Mouse (Mus musculus) CD4-positive, CD25-positive, alpha-beta regulatory T cell, adult 4 months (primary cell): Measurements from ENCODE around the gene Kit. TPM values are rescaled to one million over a fixed set of nuclear protein-coding genes. Genes with fewer than 3 reads are reported as not detected.

Experiments used
- ATAC-seq: one replicate; pipeline ENCODE4 v1.8.0; 2017
- polyA plus RNA-seq, 2 experiments: library from polyadenylated mRNA; unstranded; fragments of 100-300 nt; shearing (Covaris generic); gene quantifications; one replicate each; pipeline ENCODE4 v1.2.1; 2017

Gene Kit
- polyA plus RNA-seq, 2 experiments from 2014 or later, result 0.50 to 1.8 TPM

GRCm38 (mm10) chr5:75640637-75641036 is 65.9 kb downstream of the Kit start:
- ATAC-seq, result peak; percentile 65

GRCm38 (mm10) chr5:75647046-75647445 is 72.3 kb downstream of the Kit start:
- ATAC-seq, result no peak

DNA sequence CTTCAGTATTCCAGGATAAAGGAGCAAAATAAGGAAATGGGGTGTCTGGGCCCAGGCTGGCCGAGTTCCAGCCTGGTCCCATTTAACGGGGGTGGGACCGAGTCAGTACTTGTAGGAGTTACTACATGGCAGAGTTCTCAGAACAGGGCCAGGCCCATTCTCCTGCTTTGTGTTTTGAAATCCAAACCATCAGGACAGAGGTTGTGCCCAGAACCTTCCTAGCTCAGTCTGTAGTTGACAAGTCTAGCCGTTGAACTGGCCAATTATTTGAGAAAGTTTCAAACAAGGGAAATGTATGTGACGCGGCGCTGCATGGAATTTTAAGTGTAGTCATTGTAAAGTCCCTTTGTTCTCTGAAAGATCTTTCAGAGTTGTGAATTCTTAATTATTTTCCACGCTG is 75.8 kb downstream of the Kit start:
- no peak for ATAC-seq

DNA sequence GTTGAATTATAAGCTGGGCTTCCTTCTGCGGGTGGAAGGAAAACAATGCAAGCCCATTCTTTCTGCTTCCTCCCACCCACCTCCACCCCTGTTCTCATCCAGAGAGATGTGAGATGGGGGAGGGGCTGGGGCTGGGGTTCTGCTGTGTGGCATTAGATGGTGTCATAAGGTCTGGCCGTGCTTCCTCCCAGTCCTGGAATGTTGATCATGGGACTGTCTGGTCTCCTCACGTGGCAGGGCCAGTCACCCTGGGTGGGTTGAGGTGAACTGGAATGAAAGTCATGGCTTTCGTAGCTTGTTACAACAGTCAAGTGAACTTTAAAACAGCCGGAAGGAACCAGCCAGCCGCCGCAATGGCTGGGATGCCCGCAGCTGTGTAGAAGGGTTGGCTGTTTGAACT is 78.7 kb downstream of the Kit start:
- ATAC-seq, result no peak

GRCm38 (mm10) chr5:75658575-75658974 is 83.9 kb downstream of the Kit start:
- no peak for ATAC-seq

- no peak for ATAC-seq
Observed at GRCm38 (mm10) chr5:75660342-75660741, 85.6 kb downstream of the Kit start.

- ATAC-seq, result peak; percentile 33
Observed at GRCm38 (mm10) chr5:75662466-75662865, 87.8 kb downstream of the Kit start.

DNA sequence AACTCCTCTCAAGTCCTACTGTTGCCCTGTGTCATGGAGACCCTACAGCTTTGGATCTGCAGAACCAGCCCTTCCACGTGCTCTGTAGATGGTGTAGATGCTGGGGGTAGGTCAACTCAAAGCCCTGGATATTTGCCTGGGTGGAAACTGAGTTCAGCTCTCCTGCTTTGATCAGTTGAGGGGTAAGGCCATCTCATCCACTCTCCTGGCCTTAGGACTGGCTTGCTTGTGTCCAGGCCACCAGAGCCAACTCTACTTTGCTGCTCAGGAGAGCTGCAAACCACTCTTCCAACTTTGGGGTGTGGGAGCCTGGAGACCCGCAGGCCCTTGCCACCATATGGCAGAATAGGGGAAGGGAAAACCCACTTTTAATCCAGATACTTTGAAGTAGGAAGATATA is 89.1 kb downstream of the Kit start:
- ATAC-seq, result no peak

- ATAC-seq, result peak; percentile 91
Observed at GRCm38 (mm10) chr5:75667083-75667482, 92.4 kb downstream of the Kit start.

DNA sequence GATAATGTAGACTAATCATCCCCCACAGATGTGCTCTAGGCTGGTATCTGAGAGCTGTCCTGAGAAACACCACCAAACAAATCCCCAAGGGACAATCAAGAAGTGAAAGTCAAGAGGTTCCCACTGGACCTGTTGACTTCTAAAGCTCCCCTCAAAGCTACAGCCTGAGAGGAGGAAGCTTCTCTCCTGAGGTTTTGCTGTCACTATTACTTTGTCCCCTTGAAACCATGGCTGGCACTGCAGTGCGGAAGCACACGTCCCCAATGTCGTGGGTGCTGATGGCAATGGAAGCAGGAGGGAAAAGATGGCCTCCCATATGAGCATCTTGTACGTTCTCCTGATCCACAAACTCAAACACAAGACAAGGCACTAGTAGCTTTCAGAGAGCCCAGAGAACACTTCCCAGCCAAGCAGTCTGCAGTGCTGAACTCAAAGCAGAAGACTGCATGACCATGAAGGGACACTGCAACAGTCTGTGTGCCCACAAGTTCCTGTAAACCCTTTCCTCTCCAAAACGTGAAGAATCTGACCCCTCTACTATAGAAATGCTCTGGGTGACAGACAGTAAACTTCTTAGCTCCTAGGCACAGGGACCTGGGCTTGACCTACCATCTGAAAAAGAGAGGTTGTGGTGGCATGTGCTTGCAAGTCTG is 96.5 kb downstream of the Kit start:
- ATAC-seq, result no peak

DNA sequence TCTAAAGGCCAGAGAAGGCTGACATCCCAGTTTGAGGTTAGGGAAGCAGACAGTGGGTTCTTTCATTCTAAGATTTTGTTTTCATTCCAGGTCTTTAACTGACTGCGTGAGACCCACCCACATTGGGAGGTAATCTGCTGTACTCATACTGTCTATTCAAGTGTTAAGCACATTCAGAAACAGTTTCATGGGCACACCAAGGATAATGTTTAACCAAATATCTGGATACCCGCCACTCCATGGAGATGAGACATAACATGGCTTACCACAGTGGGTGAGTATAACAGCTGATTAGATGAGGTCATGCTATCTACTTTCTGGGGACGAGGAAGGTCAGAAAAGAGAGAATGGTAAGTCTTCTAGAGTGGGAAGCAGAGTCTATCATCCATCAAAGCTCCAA is 101.3 kb downstream of the Kit start:
- ATAC-seq, result no peak

GRCm38 (mm10) chr5:75679896-75680295 is 105.2 kb downstream of the Kit start:
- peak; percentile 63 for ATAC-seq

- ATAC-seq, result peak; percentile 47
Observed at GRCm38 (mm10) chr5:75695162-75695809, 120.6 kb downstream of the Kit start.

GRCm38 (mm10) chr5:75696960-75697359 is 122.2 kb downstream of the Kit start:
- ATAC-seq, result no peak

DNA sequence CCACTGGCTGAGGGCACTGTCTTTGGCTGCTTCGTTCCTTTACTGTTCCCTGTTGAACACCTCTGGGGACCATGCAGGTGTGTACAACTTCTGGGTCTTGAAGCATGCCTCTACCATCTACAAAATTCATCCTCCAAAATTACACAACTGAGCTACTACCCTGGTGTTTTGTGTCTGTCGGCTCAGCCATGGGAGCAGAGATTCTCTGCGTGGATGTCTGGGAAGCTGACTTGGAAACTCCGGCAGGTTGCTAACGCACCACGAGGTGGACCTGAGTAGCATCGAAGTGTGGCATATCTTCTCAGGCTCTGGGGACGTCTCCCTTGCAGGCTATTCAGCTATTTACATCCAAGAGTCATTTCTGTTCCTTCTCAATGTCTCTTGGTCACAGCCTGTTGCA is 123.8 kb downstream of the Kit start:
- ATAC-seq, result no peak

DNA sequence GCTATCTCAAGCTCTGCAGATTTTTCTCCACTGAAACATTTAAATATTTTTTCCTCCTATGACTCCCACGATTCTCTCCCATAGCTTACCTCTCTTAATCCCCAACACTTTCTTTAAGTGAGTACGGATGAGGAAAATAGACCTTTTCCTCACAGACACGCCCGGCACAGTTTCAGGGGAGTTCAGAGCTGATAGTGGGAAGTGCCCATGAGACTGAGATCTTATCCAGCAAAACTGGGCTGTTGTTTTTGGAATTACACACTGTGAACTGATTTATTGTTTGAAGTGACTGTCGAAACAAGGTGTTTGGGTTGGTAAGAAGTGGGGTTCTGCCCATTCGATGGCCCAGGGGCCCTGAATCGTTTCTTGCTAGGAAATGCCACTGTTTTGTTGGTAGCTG is 124.4 kb downstream of the Kit start:
- ATAC-seq, result no peak

DNA sequence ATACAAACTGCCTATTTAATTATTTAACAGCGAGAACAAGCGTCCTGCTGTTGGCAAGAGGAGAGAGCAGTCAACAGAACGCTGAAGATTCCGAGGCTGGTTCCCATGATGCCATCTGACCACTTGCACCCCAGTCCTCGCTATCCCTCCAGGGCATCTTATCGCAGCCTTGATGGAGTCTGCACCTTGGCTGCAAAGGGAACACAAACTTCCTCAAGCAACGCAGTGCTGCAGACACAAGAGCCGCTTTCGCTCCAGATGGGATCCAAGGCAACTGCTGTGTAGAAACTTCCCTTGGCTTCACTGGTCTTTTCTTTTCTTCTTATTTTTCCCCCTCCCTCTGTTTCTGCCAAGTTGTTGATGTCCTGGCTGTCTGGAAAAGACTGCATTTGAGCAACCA is 124.8 kb downstream of the Kit start:
- ATAC-seq, result no peak

- ATAC-seq, result no peak
Observed at GRCm38 (mm10) chr5:75701662-75702061, 126.9 kb downstream of the Kit start.

DNA sequence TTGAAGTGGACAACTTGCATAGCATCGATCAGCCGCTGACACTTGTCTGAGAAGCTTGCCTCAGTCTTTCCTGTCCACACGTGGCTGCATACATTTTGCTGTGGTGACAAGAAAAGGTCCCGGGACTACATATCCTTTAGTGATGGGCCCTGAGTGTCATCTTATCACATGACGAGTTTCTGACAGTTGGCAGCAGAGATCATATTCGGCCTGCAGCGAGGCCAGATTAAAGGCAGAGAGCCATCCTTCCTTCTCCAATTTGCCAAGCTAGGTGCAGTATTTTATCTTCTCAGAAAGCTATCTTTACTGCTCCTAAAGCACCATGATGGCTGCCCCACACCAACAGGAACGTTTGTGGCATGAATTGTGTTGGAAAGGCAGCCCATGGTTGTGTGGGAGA is 127.4 kb downstream of the Kit start:
- ATAC-seq, result no peak

GRCm38 (mm10) chr5:75704584-75705175 is 130.0 kb downstream of the Kit start:
- no peak for ATAC-seq

DNA sequence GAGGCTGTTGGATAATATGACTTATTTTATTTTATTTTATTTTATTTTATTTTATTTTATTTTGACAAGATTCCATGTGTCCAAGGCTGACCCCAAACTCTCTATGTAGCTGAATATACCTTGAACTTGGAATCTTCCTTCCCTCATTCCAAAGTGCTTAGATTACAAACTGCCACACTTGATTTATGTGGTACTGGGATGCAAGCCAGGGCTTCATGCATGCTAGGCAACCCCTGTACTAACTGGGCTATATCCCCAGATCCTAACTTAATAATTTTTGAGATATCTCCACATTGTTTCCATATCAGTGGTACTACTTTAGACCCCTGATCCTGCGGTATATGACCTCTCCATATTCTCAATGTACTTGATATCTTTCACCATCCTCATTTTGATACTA is 130.7 kb downstream of the Kit start:
- ATAC-seq, result no peak
